Mouse (Mus musculus) naive thymus-derived CD4-positive, alpha-beta T cell, adult 2 months (primary cell): Measurements from ENCODE around the gene Syce2.

Source experiments
- DNase-seq: peaks from one replicate; pipeline ENCODE4 v3.0.0-alpha.2; 2011; ENCODE audit warnings: low read depth

Gene Syce2

GRCm38 (mm10) chr8:84844397-84845070, 27.4 kb upstream of the Syce2 start:
- DNase-seq = peak; percentile 39

DNA sequence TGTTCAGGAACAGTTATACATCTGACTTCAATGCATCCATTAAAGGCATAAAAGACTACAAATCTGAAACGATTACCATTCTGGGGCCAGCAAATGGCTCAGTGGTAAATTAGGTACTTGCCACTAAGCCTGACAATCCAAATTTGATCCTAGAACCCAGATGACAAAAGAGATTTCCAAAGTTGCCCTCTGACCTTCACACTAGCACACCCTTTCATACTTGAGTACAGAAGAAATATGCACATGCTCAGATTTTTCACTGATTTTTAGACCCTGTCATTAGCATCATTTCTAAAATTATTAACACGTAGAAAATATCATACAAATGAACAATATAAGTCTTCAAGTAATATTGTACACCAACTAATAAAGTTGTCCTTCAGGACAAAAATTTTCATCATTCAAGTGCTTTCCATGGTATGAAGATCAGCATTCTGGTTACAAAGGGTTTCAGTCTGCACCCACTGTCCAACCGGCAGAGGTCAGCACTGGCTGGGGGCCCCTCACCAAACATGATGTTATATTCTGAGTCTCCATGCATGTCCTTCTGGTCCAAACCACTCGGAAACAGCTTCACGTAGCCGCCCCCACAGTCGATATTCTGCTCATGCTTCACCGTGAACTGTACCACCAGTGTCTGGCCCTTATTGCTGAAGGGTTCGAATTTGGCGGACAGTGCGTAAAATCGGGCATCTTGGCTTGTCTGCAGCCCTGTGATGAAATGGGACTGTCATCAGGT, 26.4 kb upstream of the Syce2 start:
- peak; percentile 34 for DNase-seq

DNA sequence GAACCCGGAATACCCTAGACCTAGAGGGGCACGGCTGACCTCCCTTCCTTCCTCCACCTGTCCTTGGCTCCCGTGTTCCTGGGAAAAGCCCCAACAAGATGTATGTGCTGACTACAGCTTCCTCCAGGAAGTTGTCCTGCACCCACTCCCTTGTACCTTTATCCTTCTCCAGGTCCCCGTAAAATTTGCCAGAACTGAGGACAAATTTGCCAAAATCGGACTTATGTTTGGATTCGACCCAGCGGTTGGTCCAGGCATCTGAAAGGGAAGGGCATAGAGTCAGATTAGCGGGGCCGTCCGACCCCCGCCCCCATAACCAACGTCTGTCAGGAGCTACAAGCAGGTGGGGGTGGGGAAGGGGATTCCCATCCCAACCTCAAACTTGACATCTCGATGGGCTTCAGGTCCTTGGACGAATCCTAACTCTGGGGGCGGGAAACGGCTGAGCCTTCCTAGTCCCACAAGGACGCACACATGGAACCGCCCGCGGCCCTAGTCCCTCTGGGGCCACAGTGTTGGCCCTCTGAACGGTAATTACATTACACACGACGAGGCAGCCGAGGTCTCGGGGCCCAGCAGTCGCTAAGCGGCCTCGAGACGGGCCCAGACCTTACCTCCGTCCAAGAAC, 25.7 kb upstream of the Syce2 start:
- no peak for DNase-seq

GRCm38 (mm10) chr8:84846722-84847572, 25.0 kb upstream of the Syce2 start, which contains the start of gene Calr:
Gene Calr, minus strand, starts transcription at chr8:84846934.
- DNase-seq = peak; percentile 99

GRCm38 (mm10) chr8:84847684-84848435, 24.1 kb upstream of the Syce2 start:
- peak; percentile 73 for DNase-seq

- no peak for DNase-seq
Observed at GRCm38 (mm10) chr8:84856434-84856833, 15.5 kb upstream of the Syce2 start.

DNA sequence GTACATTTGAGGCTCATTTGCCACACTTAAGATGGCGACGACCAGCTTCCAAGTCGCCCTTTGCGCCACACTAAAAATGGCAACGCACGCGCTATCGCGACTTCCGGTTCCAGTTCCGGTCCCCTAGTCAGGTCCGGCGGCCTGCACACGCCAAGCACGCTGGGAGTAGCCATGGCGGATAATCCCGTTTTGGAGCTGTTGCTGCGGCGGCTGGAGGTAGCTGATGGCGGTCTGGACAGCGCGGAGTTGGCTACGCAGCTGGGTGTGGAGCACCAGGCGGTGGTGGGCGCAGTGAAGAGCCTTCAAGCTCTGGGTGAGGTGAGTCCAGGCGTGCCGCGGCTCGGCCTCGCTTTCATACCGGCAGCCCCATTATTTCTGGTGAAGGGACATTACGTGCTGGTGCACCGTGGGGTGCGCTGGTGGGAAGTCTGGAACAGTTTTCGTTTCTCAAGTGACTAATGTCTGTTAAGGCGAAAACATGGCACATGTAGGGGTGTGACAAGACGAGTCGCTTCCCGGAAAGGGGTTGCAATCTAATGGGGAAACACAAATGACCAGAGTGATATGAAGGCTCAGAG, 15.0 kb upstream of the Syce2 start, which contains the start of gene Farsa:
Gene Farsa, plus strand, starts transcription at position 126 of the 578 bp plus-strand sequence.
- peak; percentile 94 for DNase-seq

DNA sequence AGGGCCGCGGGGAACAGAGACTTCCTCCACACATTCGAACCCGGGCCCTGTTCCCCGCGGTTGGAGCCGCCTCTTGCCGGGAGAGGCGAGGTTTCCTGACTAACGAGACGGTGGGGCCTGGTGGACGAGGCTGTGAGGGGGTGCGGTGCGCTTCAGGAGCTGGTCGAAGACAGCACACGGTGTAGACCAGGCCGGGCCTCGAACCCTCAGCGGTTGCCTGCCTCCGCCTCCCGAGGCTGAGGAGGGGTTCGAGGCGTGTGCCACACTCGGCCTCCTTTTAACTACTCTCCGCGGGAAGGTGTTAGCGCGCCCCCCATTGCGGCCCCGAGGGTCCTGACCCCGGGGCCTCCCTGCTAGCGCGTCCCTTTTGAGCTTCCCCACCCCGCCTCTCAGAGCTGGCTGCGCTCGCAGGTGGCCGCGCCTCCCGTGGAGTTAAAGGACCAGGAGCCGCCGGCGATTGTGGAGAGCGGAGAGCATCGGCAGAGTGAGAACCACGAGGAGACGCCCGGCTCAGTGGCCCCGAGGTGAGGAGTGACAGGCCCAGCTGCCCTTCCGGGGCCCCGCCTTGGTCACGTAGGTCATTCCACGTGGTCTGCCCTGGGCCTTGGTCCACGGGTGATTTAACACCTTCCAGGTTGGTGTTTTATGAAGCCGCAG, 526 bp downstream of the Syce2 start:
- DNase-seq = peak; percentile 59

DNA sequence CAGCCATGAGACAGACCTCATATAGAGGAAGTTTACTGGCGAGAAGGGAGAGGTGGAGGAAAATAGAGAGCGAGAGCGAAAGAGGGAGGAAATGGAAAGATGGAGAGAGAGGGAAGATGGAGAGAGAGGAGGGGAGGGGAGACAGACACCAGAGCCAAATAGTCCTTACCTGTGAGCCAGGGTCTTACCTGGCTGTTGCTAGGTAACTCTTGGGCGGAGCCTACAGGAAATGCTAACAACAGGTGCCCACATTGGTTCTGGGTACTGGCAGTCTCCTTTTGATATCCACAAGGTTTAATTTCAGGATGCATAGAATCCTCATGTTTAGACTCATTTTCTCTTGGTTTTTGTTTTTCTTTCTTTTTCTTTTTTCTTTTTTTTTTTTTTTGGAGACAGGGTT, 1.1 kb downstream of the Syce2 start:
- DNase-seq = peak; percentile 36

DNA sequence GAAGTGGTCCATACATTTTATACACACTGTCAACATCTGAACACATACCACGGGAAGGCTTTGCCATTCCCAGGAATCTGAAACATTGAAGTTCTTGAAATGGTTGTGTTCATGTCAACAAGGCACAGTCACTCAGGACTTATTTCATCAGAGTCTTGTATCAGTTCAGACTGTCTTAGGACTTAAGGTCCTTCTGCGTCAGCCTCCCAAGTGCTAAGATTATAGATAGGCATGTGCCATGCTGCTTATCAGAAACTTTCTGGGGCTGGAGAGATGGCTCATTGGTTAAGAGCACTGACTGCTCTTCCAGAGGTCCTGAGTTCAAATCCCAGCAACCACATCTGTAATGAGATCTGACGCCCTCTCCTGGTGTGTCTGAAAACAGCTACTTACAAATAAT, 2.4 kb downstream of the Syce2 start:
- no peak for DNase-seq

- no peak for DNase-seq
Observed at GRCm38 (mm10) chr8:84877297-84878035, 5.6 kb downstream of the Syce2 start.

DNA sequence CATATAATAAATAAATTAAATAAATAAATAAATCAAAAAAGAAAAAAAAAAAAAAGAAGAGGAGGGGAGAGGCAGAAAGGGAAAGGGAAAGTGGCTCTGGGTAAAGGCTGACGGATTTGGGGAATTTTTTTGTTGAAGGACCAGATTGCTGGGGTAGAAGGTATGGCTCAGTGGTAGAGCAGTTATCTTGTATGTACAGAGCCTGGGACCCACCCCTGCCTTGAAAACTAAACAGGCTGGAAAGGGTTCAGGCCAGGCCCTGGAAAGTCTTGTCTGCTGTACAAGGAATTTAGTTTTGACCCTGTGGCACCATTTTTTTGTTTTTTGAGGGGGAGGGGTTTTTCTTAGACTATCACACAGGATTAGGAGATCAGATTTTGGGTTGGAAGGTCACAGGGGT, 7.0 kb downstream of the Syce2 start:
- DNase-seq = no peak

DNA sequence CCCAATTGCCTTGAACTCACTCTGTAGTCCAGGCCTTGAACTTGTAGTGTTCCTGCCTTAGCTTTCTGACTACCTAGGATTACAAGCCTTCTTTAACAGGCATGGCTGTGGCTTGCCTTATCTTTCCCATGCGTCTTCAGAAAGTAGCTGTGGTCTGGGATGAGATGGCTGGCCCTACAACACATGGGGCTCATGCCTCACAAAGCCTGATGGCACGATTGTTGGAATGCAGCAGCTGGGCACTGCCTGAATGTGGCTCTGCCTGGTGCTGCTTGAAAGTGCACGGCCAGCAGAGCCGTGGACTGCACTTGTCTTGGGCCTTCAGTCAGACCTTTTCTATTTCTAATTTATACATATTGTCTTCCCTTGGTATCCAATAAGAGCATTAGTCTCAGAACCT, 12.8 kb downstream of the Syce2 start:
- DNase-seq = no peak

GRCm38 (mm10) chr8:84888280-84888679, 16.4 kb downstream of the Syce2 start:
- no peak for DNase-seq

DNA sequence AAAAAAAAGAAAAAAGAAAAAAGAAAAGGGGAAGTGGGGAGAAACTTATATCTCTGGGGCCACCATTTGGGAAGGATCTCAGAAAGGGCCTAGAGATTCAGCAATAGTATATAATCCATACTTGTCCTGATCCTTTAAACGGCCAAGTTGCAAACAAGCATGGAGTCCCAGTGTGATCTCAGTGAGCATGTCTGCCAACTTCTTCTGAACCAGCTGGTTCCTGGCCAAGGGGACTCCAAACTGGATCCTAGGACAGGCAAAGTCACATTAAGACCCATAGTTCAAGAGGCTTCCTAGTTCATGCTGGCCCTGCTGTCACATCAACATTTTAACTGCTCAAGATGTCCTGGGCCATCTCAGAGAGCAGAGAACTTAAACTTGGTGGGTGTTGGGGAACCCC, 17.2 kb downstream of the Syce2 start:
- DNase-seq = no peak

GRCm38 (mm10) chr8:84892993-84893708, 21.2 kb downstream of the Syce2 start:
- DNase-seq = no peak

- peak; percentile 92 for DNase-seq
Observed at GRCm38 (mm10) chr8:84893709-84894134, 21.8 kb downstream of the Syce2 start, which contains the start of gene Gcdh. Gene Gcdh, minus strand, starts transcription at chr8:84893921.

DNA sequence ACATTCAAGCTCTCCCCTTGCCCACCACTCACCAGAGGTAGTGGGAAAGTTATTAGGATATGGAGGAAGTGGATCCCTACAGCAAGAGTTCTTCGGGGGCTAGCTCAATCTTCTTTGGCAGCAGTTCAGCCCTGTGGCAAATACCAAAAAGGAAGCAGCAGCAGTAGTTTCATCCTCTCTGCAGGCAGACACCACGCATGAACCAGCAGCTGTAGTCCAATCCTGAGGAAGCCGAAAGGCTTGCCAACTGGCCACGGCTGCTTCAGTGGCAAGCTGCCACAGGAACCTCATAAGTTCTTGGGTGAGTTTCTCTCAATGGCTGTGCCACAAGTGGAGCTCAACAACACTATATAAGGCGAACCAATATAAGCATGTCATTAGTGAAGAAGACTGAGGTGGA, 24.1 kb downstream of the Syce2 start:
- DNase-seq = no peak

DNA sequence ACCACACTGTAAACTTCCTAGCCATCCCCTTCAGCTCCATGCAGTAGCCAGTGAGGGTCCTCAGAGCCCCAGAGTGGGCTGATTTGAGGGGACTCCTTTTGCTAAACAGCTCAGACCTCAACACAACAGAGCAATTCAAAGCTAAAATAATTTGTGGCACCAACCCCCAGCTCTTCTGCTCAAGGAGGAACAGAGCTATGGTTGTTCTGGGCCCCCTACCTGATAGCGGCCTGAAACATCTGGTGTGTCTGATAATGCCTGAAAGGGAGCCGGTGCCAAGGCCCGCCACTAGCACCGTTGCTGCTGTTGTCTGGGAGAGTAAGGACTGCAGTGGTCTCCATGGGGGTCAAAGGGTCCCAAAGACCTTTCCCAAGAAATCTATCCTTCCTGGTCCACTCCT, 29.2 kb downstream of the Syce2 start:
- no peak for DNase-seq
